Mouse (Mus musculus) liver, adult 2 months (tissue): ENCODE data around the gene Jsrp1. TPM values are rescaled to one million over a fixed set of nuclear protein-coding genes. Genes with fewer than 3 reads are reported as not detected.

Source experiments
- DNase-seq: peaks from one replicate; pipeline ENCODE4 v3.0.0-alpha.2; 2011; ENCODE audit warnings: low read depth, low spot score; ENCODE audit errors: extremely low read depth
- H3K27ac ChIP-seq: fragments of 200-500 bp; replicated peaks from 2 replicates; pipeline ENCODE4 v1.5.1; 2012; ENCODE audit warnings: low read depth, mild to moderate bottlenecking, control low read depth, inconsistent platforms, low read length; ENCODE audit not compliant: insufficient read depth
- H3K27me3 ChIP-seq: fragments of 200-500 bp; 2 replicates; pipeline ENCODE4 v1.6.1; 2012; ENCODE audit warnings: mild to moderate bottlenecking, moderate library complexity, low read length, inconsistent platforms; ENCODE audit not compliant: control insufficient read depth, insufficient read depth
- H3K36me3 ChIP-seq: fragments of 200-500 bp; 2 replicates; pipeline ENCODE4 v1.6.1; 2012; ENCODE audit warnings: low read length, inconsistent platforms; ENCODE audit not compliant: control insufficient read depth, insufficient read depth
- H3K4me1 ChIP-seq: fragments of 200-500 bp; 2 replicates; pipeline ENCODE4 v1.6.1; 2011; ENCODE audit warnings: low read length; ENCODE audit not compliant: control insufficient read depth, insufficient read depth
- H3K4me3 ChIP-seq: fragments of 200-500 bp; 2 replicates; pipeline ENCODE4 v1.5.1; 2011; ENCODE audit warnings: low read depth, mild to moderate bottlenecking, control low read depth, low read length, moderate library complexity; ENCODE audit not compliant: insufficient read depth
- H3K79me2 ChIP-seq: fragments of 200-500 bp; 2 replicates; pipeline ENCODE4 v1.6.1; 2012; ENCODE audit warnings: inconsistent platforms, mild to moderate bottlenecking, low read length, moderate library complexity; ENCODE audit not compliant: control insufficient read depth, insufficient read depth
- H3K9ac ChIP-seq: fragments of 200-500 bp; 2 replicates; pipeline ENCODE4 v1.6.1; 2012; ENCODE audit warnings: low read depth, mild to moderate bottlenecking, control low read depth, inconsistent platforms, low read length
- CTCF ChIP-seq: fragments of 200-500 bp; IDR thresholded peaks from 2 replicates; pipeline ENCODE4 v1.5.1; 2011; ENCODE audit warnings: low read depth, low read length, control low read depth
- POLR2A ChIP-seq: fragments of 200-500 bp; IDR thresholded peaks from 2 replicates; pipeline ENCODE4 v1.6.1; 2011; ENCODE audit warnings: low read length, control low read depth; ENCODE audit not compliant: insufficient read depth; ENCODE audit errors: extremely low read depth
- WGBS: fragments of 180-500 bp; shearing (Covaris S2); methylation state at CpG from one replicate; pipeline ENCODE4 v1.1.7; 2018; 5-methylcytosine and 5-hydroxymethylcytosine counted together
- polyA plus RNA-seq: library from polyadenylated mRNA; depleted of rRNA; stranded (reverse); fragments of >200 nt; gene quantifications from 2 replicates; pipeline ENCODE4 v1.2.3, GENCODE M21; 2012
- total RNA-seq: library from RNA; depleted of rRNA; stranded (reverse); fragments of >200 nt; gene quantifications from 2 replicates; pipeline ENCODE4 v1.2.3, GENCODE M21; 2014

The Jsrp1 gene
- total and polyA plus RNA-seq, 2 experiments: not detected

DNA sequence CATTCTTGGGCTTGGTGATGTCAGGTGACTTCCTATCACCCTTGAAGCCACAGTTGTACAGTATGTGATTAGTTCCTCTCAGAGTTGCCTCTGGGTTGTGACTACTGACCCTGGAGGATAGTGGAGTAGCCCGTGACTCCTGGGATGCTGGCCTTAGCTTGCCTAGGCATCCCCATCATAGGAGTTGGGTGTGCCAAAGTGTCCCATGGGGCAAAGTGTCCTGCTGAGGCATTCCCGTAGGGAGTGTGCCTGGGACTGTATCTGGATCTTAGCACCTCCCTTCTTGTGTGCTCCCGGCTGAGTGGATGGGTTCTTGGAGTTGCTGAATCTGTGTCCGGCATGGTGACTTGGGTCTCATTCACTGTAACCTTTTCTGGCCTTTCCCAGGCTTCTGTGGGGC is 38.3 kb downstream of the Jsrp1 start:
- H3K27ac ChIP-seq: no peak overlapping the region
- peaks cover 11% of the 10 kb centered on the region for H3K4me1 ChIP-seq
- H3K4me3 ChIP-seq: no peak overlapping the region
- H3K9ac ChIP-seq: no peak overlapping the region
- DNase-seq: no peak
- H3K27me3 ChIP-seq: no peaks in the 10 kb centered on the region
- TF ChIP-seq CTCF (no peak), POLR2A (no peak)
- 85% methylated on average over 4 of the region's 4 CpGs for WGBS
- H3K79me2 ChIP-seq: no peaks in the 10 kb centered on the region; the same call in 1 of the 2 replicates
- peaks cover 20% of the 10 kb centered on the region; the same call in 1 of the 2 replicates for H3K36me3 ChIP-seq

DNA sequence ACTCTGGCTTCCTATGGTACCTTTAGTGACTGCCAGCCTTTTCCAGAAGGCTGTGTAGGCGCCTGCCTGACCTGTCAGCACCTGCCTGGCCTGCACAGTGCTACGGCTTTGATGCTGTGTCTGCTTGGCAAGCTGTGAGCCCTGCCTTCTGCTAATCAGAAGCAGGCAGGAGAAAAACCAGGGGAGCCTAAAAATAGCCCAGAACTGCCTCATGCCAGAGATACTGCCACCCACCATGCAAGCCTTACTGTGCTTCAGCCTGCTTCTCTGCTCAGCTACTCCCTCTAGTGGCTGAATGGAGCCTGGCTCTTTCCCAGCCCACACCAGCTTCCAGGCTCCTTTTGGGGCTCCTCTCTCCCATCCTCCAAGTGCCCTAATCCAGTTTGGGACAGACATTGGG is 38.7 kb downstream of the Jsrp1 start:
- DNase-seq: peak; percentile 45
- H3K9ac ChIP-seq: no peak overlapping the region
- no peaks in the 10 kb centered on the region; the same call in 1 of the 2 replicates for H3K79me2 ChIP-seq
- H3K27ac ChIP-seq: no peak overlapping the region
- H3K27me3 ChIP-seq: no peaks in the 10 kb centered on the region
- WGBS: 41% methylated on average over 2 of the region's 2 CpGs
- TF ChIP-seq POLR2A (no peak), CTCF (peak; percentile 91)
- peaks cover 21% of the 10 kb centered on the region for H3K36me3 ChIP-seq
- no peak overlapping the region for H3K4me3 ChIP-seq
- peaks cover 11% of the 10 kb centered on the region for H3K4me1 ChIP-seq

GRCm38 (mm10) chr10:80773816-80774215 is 39.5 kb downstream of the Jsrp1 start:
- TF ChIP-seq POLR2A: no peak
- no peak for TF ChIP-seq CTCF
- Histone ChIP-seq H3K27ac (peak overlapping the region; percentile 16; the same call in 1 of the 2 replicates), H3K27me3 (no peaks in the 10 kb centered on the region), H3K9ac (no peak overlapping the region), H3K4me3 (no peak overlapping the region), H3K36me3 (peaks cover 19% of the 10 kb centered on the region), H3K79me2 (no peaks in the 10 kb centered on the region; the same call in 1 of the 2 replicates), H3K4me1 (peaks cover 11% of the 10 kb centered on the region)
- WGBS: 54% methylated on average over 5 of the region's 5 CpGs
- peak; percentile 68 for DNase-seq

DNA sequence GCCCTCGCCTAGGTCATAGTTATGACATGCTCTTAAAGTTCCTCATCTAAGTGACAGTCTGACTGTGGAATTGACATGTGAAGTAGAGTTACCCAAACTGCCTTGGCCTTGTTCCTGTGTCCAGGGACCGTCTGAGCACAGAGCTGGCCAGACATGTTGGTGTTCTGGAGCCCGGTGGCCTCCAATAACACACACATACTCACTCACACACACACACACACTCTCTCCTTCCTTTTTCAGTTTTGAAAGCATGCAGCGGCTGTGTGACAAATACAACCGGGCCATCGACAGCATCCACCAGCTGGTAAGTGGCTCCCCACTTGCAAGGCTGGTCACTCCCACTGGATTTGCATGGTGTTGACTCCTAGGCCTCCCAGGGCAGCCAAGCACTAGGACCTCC is 44.9 kb downstream of the Jsrp1 start:
- Histone ChIP-seq H3K79me2 (peaks cover 13% of the 10 kb centered on the region; the same call in 1 of the 2 replicates), H3K27ac (no peak overlapping the region), H3K27me3 (no peaks in the 10 kb centered on the region), H3K9ac (no peak overlapping the region), H3K4me3 (no peak overlapping the region), H3K36me3 (peaks cover 20% of the 10 kb centered on the region), H3K4me1 (peaks cover 28% of the 10 kb centered on the region)
- TF ChIP-seq POLR2A (no peak), CTCF (no peak)
- WGBS: 86% methylated on average over 6 of the region's 6 CpGs
- DNase-seq: no peak

- peaks cover 17% of the 10 kb centered on the region for H3K36me3 ChIP-seq
- 26% methylated on average over 10 of the region's 10 CpGs for WGBS
- no peak for TF ChIP-seq CTCF
- H3K79me2 ChIP-seq: peaks cover 27% of the 10 kb centered on the region; the same call in 1 of the 2 replicates
- peaks cover 41% of the 10 kb centered on the region for H3K4me1 ChIP-seq
- 0 out of 2 replicates have a peak overlapping the region, but pooled peaks have one; percentile 3 for H3K9ac ChIP-seq
- DNase-seq: peak; percentile 96
- H3K4me3 ChIP-seq: no peak overlapping the region
- peak overlapping the region; percentile 83 for H3K27ac ChIP-seq
- H3K27me3 ChIP-seq: no peaks in the 10 kb centered on the region
These were observed 47.0 kb downstream of the Jsrp1 start for GRCm38 (mm10) chr10:80766161-80766815.

- H3K27me3 ChIP-seq: no peaks in the 10 kb centered on the region
- H3K4me3 ChIP-seq: no peak overlapping the region
- WGBS: 19% methylated on average over 2 of the region's 2 CpGs
- peaks cover 46% of the 10 kb centered on the region for H3K4me1 ChIP-seq
- H3K79me2 ChIP-seq: peaks cover 33% of the 10 kb centered on the region; the same call in 1 of the 2 replicates
- no peak overlapping the region for H3K9ac ChIP-seq
- H3K36me3 ChIP-seq: peaks cover 13% of the 10 kb centered on the region
- no peak for TF ChIP-seq CTCF
- no peak for TF ChIP-seq POLR2A
- DNase-seq: peak; percentile 73
- peak overlapping the region; percentile 83 for H3K27ac ChIP-seq
These were observed 47.6 kb downstream of the Jsrp1 start for GRCm38 (mm10) chr10:80765746-80766145.
